Mouse (Mus musculus): ENCODE results near the gene Cpt1b.

- TF ChIP-seq MAFK (IDR thresholded peaks at IDR 0.05; ENCODE audit: insufficient read depth, low read depth, low read length) (no peak), ZNF384 (IDR thresholded peaks at IDR 0.05; ENCODE audit: low read depth, low read length) (no peak), ZC3H11A (IDR thresholded peaks at IDR 0.05; ENCODE audit: borderline replicate concordance, low read depth, low read length) (no peak), CHD2 (IDR thresholded peaks at IDR 0.05; ENCODE audit: low read depth, low read length) (no peak)
These were observed 48.3 kb upstream of the Cpt1b start for GRCm38 (mm10) chr15:89473921-89474320.
